Mouse (Mus musculus): ENCODE results near the gene Agtrap.
"Not testable (repeated sequence)": the region's sequence is repeated elsewhere in the genome, so short reads cannot be mapped to it uniquely, and the experiment has no call there.

Gene Agtrap

DNA sequence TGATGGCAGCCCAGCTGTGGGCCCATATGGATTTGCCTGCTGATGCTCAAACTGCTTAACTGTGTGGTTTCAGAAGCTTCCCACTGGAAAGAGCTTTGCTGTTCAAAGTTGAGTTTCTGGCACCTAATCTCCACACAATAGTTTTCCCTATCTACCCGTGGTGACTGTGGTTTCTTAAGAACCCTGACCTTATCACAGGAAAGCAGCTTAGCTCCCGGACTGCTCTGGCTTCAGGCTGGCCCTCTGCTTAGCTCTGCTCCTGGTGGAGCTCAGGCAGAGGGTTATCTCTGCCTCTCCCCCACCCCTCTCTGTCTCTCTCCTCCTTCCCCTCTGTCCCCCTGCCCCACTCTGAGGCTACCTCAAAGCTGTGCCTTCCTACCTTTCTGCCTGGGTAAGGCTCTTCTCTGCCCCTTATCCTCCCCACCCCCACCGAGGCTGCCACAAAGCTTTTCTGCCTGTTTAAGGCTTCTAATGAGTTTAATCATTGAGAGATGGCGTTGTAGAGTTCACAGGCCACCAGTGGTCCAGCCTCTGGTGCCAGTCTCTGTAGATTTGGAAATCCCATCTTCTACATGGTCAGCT is 41.3 kb downstream of the Agtrap start:
- peak; percentile 15 for DNase-seq (ENCODE audit: low spot score)

DNA sequence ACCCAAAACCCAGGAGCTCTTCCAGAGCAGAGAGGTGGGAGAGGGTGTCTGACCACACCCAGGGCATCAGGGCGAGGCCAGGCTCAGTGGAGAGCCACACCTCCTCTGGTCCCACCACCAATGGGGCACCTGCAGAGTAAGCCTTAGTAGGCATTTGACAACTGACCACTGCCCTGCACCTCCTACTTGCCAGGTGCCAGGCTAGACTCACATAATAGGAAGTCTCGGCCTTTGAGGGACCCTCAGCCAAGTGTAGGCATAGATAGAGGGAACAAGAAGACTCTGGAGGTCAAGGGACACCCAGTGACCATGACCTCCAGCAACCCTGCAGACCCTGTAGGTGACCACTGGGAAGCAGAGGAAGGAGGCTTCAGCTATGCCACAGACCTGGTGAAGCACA is 43.7 kb downstream of the Agtrap start:
- no peak for DNase-seq (ENCODE audit: low spot score)

DNA sequence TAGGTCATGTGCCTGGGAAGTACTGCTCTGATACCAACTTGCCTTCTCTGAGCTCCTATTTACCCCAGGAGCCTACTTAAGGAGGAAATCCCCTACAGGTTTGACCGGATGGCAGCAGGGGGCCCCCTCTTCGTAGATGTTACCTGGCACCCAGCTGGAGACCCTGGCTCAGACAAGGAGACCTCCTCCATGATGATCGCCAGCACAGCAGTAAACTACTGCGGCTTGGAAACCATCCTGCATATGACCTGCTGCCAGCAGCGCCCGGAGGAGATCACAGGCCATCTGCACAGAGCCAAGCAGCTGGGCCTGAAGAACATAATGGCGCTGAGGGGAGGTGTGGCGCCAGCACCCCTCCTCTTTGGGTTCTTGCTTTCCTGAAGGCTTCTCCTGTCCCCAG is 44.5 kb downstream of the Agtrap start:
- DNase-seq (ENCODE audit: low spot score) = not testable (repeated sequence)

DNA sequence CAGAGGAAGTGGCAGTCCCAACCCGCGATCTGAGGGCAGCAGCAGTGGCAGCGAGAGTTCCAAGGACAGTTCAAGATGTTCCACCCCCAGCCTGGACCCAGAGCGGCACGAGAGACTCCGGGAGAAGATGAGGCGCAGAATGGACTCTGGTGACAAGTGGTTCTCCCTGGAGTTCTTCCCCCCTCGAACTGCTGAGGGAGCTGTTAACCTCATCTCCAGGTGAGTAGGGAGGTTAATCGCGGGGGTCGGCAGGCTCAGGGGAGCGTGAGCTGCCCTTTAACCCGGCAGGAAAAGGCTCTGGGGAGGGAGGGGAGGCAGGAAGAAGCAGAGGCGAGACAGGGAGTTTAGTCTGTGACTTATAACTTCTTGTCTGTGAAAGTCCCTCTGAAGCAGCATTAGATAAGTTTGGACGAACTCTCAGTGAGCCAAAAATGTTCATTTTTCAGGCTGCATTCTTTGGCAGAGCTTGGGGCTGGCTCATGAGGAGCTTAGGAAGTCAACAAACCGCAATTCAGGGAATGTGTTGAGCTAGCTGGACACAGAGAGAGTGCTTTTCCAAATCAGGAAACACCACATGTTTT is 46.1 kb downstream of the Agtrap start:
- peak; percentile 56 for DNase-seq (ENCODE audit: low spot score)

DNA sequence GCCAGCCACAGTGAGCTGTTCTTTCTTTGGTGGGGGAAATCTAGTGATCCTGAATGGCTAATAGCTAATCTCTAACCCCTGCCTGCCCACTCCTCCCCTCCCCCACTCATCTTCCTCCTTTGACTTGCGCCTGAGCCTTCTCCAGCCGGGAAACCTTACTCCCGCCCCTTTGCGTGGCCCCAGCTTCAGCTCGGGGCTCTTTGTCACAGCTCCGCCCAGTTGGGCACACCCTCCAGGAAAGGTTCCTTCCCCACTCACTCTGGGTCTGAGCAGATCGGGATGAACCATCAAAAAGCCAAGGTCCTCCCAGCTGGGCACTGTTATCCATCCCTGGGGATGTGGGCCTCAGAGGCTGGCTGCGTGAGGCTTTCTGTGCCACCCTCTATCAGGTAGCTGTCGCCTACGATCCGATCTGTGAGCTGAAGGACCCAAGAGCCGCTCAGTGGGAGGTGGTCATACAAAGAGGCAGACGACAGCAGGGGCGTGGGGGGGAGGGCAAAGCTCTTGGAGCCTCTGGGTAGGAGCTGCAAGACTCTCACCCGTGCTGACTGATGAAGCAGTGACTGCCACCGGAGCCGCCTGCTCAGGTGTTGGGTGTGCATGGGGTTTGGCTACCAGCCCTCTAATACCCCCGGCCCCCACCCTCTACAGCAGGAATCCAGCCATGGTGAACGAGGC is 46.8 kb downstream of the Agtrap start:
- DNase-seq (ENCODE audit: low spot score) = peak; percentile 91

DNA sequence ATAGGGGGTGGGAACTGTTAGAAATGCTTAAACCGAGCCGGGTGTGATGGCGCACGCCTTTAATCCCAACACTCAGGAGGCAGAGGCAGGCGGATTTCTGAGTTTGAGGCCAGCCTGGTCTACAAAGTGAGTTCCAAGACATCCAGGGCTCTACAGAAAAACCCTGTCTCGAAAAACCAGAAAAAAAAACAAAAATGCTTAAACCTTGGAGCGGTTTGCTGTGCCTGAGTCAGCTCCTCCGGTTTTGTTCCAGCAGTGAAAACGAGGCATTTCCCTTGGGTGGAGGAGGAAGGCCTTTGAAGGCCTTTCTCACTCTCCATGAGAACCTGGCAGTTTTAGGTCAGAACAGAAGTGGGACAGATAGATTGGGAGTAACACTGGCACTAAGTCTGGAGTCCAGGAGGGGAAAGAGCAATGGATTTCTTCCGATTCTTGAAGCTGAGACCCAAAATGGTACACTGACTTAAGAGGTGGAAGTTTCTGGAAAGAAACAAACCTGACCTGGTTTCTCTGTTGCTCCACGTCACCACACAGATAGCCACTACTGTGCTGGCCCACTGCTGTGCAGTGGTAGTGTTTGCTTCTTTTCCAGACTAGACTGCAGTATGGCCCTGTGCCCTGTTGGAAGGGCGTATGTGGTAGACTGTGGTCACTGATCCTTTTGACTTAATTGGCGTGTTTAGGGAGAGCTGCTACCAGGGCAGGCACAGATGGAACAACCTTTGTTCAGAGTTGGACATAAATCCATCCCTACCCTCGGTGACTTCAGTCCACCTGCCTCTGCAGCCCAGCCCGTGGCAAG is 47.6 kb downstream of the Agtrap start:
- no peak for DNase-seq (ENCODE audit: low spot score)

DNA sequence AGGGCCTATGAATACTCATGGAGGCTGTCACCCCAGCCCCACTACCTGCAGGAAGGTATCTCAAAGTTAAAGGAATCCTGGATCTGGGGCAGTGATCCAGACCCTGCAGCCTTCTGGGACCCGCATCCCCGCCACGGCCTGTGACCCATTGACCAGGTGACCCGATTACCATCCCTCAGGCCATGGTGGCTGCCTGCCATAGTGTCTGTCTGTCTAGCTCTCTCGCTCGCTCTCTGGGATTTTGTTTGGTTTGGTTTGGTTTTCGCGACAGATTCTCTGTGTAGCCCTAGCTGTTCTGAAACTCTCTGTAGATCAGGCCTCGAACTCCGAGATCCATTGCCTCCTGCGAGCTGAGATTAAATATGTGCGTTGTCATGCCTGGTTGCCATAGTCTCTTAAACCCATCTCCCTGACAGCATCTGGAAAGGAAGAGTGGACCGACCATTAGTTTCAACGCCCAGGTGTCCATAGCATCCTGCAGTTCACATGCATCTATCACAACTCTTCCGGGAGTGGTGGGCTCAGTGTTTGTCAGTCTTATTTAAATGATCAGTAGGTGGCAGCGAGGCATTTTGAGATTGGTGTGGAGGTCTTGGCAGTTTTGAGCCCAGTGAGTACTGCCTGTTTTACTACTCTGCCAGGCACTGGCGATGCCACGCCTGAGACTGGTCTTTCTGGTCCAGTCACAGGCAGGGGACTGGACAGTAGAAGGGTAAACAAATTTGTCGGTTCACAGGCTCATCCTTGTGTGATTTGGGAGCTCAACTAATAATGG is 48.4 kb downstream of the Agtrap start:
- no peak for DNase-seq (ENCODE audit: low spot score)

DNA sequence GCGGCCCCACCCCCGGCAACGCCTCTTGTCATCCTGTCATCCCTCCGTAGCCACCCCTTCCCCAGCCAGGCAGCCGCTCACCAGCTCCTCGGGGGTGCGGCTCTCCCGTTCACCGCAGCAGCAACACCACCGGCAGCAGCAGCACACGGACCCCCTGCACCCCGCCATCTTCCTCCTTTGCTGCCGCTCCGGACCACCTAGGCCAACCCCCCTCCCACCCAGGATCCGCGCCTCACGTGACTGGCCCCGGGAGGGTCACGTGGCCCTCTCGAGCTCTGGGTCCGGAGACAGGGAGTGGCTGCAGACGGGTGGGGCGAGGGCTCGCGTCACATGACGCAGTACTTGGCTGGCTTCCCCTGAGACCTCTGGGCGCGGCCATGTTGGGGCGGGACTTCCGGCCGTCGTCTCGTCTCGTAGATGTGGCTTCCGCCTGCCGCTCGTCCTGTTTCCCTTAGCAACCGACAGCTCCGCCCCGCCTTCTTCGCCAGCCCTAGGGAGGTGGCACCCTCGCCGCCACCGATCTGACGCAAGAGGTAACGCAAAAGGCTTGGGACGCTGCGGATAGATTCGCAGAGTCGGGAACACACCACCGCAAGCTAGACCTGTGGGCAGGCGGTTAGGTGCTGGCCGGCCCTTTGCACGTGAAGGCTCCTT is 49.1 kb downstream of the Agtrap start, which contains the start of the genes Clcn6 and Mthfr:
TSS of gene Clcn6 (minus strand) at position 222 of the 654 bp plus-strand sequence.
TSS of gene Mthfr (plus strand) at position 478 of the 654 bp plus-strand sequence.
- DNase-seq (ENCODE audit: low spot score) = peak; percentile 99

DNA sequence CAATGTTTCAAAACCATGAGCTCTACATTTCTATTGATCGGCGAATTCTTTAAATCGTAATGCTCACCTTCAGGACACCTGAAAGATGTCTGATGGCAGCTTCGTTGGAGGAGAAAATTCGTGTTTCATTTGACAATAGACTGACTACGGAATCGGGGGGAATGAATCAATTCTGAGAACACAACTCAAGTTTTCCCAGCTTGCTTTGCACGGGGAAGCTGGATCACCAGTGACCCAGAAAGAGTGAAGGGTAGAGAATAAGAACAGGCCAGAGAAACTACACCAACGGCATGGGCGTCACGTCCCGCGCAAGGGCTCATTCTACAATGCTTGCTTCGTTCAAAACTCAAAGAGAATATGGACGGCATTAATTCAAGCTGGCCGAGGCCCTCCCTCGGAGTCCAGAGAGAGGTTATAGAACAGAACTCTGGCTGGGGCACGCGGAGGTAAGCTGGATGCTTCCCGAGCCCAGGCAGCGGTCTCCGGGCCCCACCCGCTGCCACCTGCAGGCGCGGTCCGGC is 49.7 kb downstream of the Agtrap start:
- DNase-seq (ENCODE audit: low spot score) = no peak

DNA sequence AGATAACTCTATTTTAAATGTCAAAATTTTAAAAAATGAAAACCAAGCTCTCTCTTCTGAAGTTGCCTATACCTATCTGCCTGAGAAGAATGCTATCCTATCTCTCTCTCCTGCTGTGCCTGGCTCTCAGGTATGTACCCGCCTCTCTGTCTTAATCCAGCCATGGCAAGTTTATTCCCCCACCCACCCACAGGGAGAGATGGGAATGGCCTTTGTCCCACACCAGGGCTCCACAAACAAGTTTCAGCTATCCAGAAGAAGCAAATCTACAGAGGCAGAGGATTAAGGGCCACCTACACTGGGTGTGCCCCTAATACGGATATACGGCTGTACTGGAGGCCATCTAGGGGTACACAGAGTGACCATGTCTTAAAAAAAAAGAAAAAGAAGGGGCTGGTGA is 52.4 kb downstream of the Agtrap start:
- DNase-seq (ENCODE audit: low spot score) = no peak

DNA sequence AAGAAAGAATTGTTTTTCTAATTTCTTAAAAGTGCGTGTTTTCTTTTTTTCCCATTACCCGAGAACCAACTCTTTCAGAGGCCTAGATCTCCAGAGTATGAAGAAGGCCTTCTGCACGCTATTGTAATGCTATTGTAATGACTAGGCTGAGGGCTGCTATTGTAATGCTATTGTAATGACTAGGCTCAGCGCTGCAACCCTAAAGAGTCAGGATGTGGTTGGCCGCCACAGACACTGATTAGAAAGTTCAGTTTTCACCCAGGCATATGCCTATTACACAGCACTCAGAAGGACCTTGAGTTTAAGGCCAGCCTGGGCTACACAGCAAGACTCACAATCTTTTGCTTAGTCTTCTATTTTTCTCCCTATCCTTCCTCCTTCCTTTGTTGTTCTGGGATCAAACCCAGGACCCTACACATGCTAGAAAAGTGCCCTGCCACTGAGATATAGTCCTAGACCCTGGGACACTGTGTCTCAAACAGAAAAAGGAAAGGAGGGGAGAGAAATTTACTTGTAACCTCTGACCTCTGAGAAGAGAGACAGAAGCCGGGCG is 53.9 kb downstream of the Agtrap start:
- no peak for DNase-seq (ENCODE audit: low spot score)

DNA sequence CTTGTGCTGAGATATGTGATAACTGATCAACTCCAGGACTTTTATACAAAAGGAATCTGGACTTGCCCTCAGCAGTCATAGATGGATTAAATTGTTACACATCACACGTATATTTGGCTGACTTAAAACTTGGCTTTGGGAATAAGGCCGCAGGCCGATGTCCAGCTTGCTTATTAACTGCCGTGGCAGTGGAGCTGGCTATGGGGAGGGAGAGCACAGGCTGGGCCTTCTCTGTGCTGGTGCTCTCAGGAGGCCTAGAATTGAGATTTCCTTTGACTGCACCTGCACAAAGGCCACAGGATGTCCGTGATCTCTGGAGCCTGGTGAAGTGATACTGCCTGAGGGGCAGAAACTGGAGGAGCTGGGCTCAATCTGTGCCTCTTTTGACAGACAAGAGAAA is 57.3 kb downstream of the Agtrap start:
- no peak for DNase-seq (ENCODE audit: low spot score)

DNA sequence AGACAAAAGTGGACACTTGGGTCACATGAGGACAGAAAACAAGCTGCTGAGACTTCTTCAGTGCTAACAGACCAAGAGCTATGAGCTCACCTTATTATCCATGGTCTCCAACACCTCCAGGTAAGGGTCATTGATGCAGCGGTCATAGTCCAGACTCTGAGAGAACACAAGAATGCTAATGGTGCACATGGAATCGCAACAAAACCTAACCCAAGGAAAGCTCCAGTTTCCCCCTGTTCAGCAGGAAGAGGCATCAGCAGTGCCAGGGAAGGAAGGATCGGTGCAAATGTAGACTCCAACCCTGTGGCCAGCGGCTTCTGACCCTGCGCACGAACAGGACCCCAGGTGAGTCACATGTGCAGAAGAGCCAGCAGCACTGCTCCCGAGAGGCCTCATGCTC is 58.5 kb downstream of the Agtrap start:
- DNase-seq (ENCODE audit: low spot score) = no peak

Measured in embryo, embryonic 10.5 days (tissue).